Mouse (Mus musculus) c-Kit-negative CD71-positive TER-119-positive erythroid progenitor cells, embryonic 14.5 days (primary cell): Measurements from ENCODE around the gene Klhl42.

Experiments
- DNase-seq: peaks from one replicate; pipeline ENCODE4 v3.0.0-alpha.2; 2013; ENCODE audit warnings: low read depth, low spot score

Gene Klhl42

DNA sequence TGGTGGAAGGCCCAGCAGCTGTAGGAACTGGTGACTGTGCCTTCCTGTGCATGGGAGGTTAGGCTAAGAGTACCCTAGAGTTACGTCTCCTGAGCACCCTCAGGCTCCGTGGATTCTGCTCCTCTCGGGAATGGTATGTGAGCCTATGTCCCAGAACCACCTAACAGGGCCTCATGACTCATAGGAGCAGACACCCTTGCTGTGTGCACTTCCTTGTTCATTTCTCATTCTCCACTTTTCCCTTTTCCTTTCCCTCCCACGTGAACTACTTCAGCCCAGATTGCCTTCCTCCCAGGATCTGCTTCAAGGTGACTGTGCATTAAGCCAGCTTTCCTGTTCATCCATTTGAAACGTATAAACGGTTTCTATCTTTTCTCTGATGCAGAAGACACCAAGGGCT lies 59.9 kb downstream of the Klhl42 start:
- no peak for DNase-seq

DNA sequence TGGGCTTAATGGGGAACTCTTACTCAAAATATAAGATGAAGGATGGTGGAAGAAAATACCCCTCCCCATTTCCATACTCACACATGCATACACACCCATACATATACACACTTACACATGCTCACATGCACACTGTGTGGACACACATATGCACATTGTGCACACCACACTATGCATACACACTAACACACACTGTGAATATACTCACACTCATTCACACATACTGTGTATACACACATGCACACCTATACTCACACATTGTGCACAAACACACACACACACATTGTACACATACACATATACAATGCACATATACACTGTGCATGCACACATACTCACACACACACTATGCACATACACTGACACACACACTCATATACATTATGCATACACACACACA lies 60.7 kb downstream of the Klhl42 start:
- DNase-seq, result no peak

DNA sequence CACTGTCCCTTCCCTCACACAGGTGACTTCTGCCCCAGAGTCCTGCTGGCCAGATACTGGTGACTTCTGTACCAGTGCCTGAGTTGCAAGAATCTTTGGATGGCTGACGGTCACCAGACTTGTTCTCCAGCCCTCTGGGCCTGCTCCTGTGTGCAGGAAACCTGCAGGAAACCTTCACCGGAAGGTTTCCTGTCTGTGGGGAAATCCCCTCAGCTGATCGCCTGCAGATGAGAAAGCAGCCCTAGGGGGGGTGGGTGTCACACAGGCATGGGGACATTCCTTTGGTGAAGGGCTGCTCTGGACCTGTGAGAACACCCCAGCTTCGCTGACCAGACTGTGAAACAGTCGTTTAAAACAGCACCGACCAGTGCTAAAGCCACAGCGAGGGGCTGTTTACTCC lies 63.9 kb downstream of the Klhl42 start:
- no peak for DNase-seq

DNA sequence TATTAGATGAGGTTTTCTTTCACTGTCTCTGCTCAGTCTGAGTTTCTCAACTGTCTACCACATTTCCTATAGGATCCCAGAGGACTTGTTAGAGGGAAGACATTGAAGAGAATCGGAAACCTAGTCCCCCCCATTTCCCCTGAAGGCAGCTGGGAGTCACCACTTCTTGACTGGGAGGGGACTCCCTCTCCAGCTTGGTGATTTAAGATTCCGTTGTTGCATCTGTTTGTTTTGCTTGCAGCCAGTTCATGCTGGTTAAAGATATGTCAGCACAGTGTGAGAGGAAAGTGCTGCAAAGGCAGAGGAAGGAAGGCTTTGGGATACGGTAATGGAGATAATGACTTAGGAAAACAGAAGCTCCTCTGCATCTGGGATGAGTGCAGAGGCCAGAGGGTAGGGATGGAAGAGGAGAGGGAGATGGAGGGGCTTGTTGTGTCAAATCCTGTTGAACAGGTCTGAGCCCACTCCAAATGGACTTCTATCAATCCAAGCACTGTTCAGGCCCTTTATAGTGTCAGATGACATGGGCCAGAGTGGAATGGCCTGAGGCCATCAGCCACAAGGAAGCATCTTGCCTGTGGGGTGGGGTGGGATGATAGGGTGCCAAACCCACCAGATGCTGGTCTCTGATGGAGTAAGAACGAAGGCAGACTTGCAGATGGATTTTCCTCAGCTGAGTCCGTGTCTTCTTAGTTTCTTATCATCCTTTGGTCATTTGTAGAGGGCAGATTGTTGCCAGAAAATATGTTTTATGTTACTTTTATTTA lies 70.8 kb downstream of the Klhl42 start:
- no peak for DNase-seq
